Mouse (Mus musculus): Measurements from ENCODE around the gene Trim34a. TPM values are rescaled to one million over a fixed set of nuclear protein-coding genes. Genes with fewer than 3 reads are reported as not detected.
"Not testable (repeated sequence)": the region's sequence is repeated elsewhere in the genome, so short reads cannot be mapped to it uniquely, and the experiment has no call there.

Gene Trim34a
- total RNA-seq (2021), result under 1 TPM; 0.69 to 0.96 TPM

- peak in 1 of 2 experiments; percentile 3 for DNase-seq (ENCODE audit: extremely low spot score in 1 of 2, low spot score in 1 of 2)
These were observed at the start of gene Trim34a for GRCm38 (mm10) chr7:104244287-104245181. Gene Trim34a, plus strand, starts transcription at chr7:104244457.

- no peak for DNase-seq (ENCODE audit: extremely low spot score in 1 of 2, low spot score in 1 of 2)
These were observed 48.4 kb upstream of the Trim34a start, which contains the start of gene Olfr649 for GRCm38 (mm10) chr7:104195885-104196284. Gene Olfr649, minus strand, starts transcription at chr7:104195985.

- DNase-seq (ENCODE audit: extremely low spot score in 1 of 2, low spot score in 1 of 2), result peak; percentile 13 to 65
These were observed 44.4 kb upstream of the Trim34a start for GRCm38 (mm10) chr7:104199822-104200221.

- no peak for DNase-seq (ENCODE audit: extremely low spot score in 1 of 2, low spot score in 1 of 2)
These were observed 38.1 kb upstream of the Trim34a start for GRCm38 (mm10) chr7:104206197-104206596.

GRCm38 (mm10) chr7:104216011-104216535 is 28.2 kb upstream of the Trim34a start:
- no peak for DNase-seq (ENCODE audit: extremely low spot score in 1 of 2, low spot score in 1 of 2)

- DNase-seq (ENCODE audit: extremely low spot score in 1 of 2, low spot score in 1 of 2), result no peak
These were observed 26.4 kb upstream of the Trim34a start for GRCm38 (mm10) chr7:104217881-104218280.

- DNase-seq (ENCODE audit: extremely low spot score in 1 of 2, low spot score in 1 of 2), result peak in 1 of 2 experiments; percentile 10
These were observed 25.3 kb upstream of the Trim34a start, which contains the start of gene Trim6 for GRCm38 (mm10) chr7:104218701-104219569. Gene Trim6, plus strand, starts transcription at chr7:104218793.

- DNase-seq (ENCODE audit: extremely low spot score in 1 of 2, low spot score in 1 of 2), result peak in 1 of 2 experiments; percentile 17
These were observed 13.1 kb upstream of the Trim34a start for GRCm38 (mm10) chr7:104231203-104231602.

- DNase-seq (ENCODE audit: extremely low spot score in 1 of 2, low spot score in 1 of 2), result no peak
These were observed 3.4 kb upstream of the Trim34a start for GRCm38 (mm10) chr7:104240857-104241256.

- DNase-seq (ENCODE audit: extremely low spot score in 1 of 2, low spot score in 1 of 2), result no peak
These were observed 641 bp upstream of the Trim34a start for GRCm38 (mm10) chr7:104243616-104244015.

- not testable (repeated sequence) for DNase-seq (ENCODE audit: extremely low spot score in 1 of 2, low spot score in 1 of 2)
These were observed 16.1 kb downstream of the Trim34a start for GRCm38 (mm10) chr7:104260380-104260779.

GRCm38 (mm10) chr7:104265335-104265734 is 21.1 kb downstream of the Trim34a start:
- DNase-seq (ENCODE audit: extremely low spot score in 1 of 2, low spot score in 1 of 2), result not testable (repeated sequence)

- DNase-seq (ENCODE audit: extremely low spot score in 1 of 2, low spot score in 1 of 2), result not testable (repeated sequence)
These were observed 35.1 kb downstream of the Trim34a start for GRCm38 (mm10) chr7:104279361-104279760.

GRCm38 (mm10) chr7:104287576-104288443 is 43.6 kb downstream of the Trim34a start, which contains the start of gene Trim5:
Gene Trim5, minus strand, starts transcription at chr7:104288094.
- not testable (repeated sequence) for DNase-seq (ENCODE audit: extremely low spot score in 1 of 2, low spot score in 1 of 2)

GRCm38 (mm10) chr7:104290641-104291040 is 46.4 kb downstream of the Trim34a start:
- DNase-seq (ENCODE audit: extremely low spot score in 1 of 2, low spot score in 1 of 2), result no peak

- DNase-seq (ENCODE audit: extremely low spot score in 1 of 2, low spot score in 1 of 2), result no peak
These were observed 47.6 kb downstream of the Trim34a start for GRCm38 (mm10) chr7:104291638-104292400.

All from layer of hippocampus, postnatal 25 days (tissue).